Mouse (Mus musculus) gastrocnemius, postnatal 36 days (tissue): ENCODE data around the gene Jchain. TPM values are rescaled to one million over a fixed set of nuclear protein-coding genes. Genes with fewer than 3 reads are reported as not detected.

Experiments used
- DNase-seq, 2 experiments: peaks; one replicate each; pipeline ENCODE4 v3.0.0; 2022
- intact Hi-C: fragments of 180-260 bp; cut with DNase I; formaldehyde crosslinking; loops from one replicate; pipeline ENCODE4 v1.15.1; 2025
- total RNA-seq, 2 experiments: library from RNA; stranded (reverse); gene quantifications; 2 replicates each; pipeline ENCODE4 v1.2.3; 2021

The Jchain gene
- total RNA-seq, 2 experiments from 2014 or later: 0.30 to 0.33 TPM

- intact Hi-C loops: no loop called here
- DNase-seq: no peak
These were observed 13.2 kb upstream of the Jchain start for GRCm38 (mm10) chr5:88540845-88541244.

DNA sequence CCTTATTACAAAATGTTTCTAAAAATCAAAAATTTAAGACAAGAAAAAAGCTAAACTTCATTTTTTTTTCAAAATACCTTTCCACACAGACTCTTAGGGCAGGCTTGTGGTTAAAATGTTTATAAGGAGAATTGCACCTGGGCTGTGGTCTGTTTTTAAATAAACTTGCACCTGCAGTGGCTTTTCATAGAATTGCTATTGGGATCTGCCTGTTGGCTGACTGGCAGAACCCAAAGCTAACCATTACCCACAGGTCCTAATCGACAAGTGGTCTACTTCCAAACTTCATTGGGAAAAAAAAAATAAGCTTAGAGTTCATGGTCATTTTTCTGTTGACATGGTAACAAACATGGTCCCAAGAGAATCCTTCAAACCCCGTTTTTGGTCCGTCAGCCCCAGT lies 7.0 kb upstream of the Jchain start:
- no peak for DNase-seq
- intact Hi-C loops: no loop called here

- DNase-seq: no peak
- intact Hi-C loops: no loop called here
These were observed 3.2 kb upstream of the Jchain start for GRCm38 (mm10) chr5:88530908-88531307.

- no peak for DNase-seq
These were observed 8.5 kb downstream of the Jchain start for GRCm38 (mm10) chr5:88519232-88519631.

DNA sequence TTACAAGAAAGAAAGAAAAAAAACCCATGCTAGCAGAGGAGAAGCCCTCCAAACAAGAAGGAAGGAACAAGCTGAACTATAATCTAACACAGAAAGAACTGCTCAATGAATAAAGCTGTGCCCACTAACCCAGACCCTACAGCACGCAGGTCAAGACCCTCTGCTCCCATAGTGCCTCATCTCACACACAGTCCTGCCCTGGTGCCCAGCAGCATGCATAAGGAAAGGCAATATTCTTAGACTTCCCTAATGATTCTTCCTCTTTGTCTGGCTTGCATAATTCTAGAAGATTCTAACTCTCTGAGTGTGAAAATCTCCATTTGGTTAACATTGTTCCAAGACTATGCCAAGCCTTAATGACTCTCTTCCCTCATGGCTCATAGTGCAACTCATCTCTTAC lies 18.7 kb downstream of the Jchain start:
- intact Hi-C loops: no loop called here
- no peak for DNase-seq

More at GRCm38 (mm10) chr5:88519232-88519631, 8.5 kb downstream of the Jchain start:
- intact Hi-C loops: no loop called here

DNA sequence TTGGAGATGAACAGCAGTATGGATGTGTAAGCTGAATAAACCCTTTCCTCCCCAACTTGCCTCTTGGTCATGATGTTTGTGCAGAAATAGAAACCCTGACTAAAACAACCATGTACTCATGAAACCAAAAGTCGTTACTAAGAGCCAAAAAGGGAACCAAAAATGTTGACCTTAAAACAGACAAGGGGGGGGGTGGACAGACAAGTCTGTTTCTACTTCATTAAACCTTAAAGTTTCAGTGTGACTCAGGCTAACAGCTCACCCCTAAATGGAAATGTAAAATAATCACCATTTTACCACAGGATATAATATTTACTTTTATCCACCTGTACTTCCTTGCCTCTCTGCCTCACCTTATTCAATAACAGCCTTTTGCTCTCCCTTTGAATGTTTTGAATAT lies 19.1 kb downstream of the Jchain start:
- intact Hi-C loops: no loop called here
- no peak for DNase-seq

GRCm38 (mm10) chr5:88499781-88500180 lies 27.9 kb downstream of the Jchain start:
- DNase-seq: no peak
- intact Hi-C loops: no loop called here

- no peak for DNase-seq
- intact Hi-C loops: no loop called here
These were observed 36.6 kb downstream of the Jchain start for GRCm38 (mm10) chr5:88491111-88491510.

DNA sequence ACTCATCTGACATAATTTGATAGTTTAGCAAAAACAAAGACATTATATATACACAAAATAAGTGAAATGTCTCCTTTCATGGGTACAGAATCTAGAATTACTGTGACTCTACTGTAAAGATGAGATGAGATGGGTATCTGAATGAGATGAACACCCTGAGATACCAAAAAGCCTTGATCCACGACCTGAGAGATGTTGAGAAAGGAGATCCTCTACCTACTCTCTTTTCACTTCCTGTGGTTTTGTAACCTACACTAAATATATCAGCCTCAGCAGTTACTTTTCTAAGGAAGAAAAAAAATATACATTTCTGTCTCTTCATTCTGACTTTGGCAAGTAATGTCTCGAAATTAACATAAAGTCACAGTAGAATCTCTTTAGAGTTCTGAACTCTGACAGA lies 38.7 kb downstream of the Jchain start:
- intact Hi-C loops: no loop called here
- no peak for DNase-seq

DNA sequence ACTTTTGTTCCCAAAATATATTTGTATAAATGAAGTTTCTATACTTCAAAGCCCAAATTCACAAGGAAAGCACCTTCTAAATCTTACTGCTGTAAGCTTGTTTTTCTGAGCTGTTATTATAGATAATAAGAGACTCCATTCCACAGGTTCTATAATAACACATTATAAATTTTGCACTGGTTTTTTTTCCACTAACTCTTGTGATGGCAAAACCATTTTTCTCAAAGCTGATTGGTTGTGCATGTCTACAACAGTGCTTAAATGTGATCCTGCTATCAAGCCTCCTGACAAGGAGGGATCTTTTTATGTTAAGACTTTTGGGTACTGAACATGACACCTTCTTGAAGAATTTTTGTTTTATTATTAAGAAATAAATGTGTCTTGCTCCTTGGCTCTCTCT lies 40.0 kb downstream of the Jchain start, which contains the start of gene Enam:
Enam (plus strand) TSS at position 301 of the 400 bp plus-strand sequence.
- no peak for DNase-seq
- intact Hi-C loops: no loop called here

Other genes starting within 250 kb of the Jchain start
- gene Prol1, start 210.6 kb downstream of the Jchain start, total RNA-seq: not detected
- not detected for gene Amtn, start 151.8 kb downstream of the Jchain start, total RNA-seq
- not detected for gene Ambn, start 71.9 kb downstream of the Jchain start, total RNA-seq
- not detected for gene Enam, start 39.9 kb downstream of the Jchain start, total RNA-seq
- 10 to 100 TPM; 20.5 to 23.6 TPM for gene Utp3, start 26.6 kb upstream of the Jchain start, total RNA-seq
- gene Rufy3, start 37.1 kb upstream of the Jchain start, total RNA-seq: 1 to 10 TPM; 6.6 to 6.7 TPM
- 100 to 1,000 TPM; 115 to 129 TPM for gene Grsf1, start 148.3 kb upstream of the Jchain start, total RNA-seq
- 10 to 100 TPM; 20.9 to 21.3 TPM for gene Mob1b, start 193.0 kb upstream of the Jchain start, total RNA-seq
- 1 to 10 TPM; 1.1 to 1.9 TPM for gene Dck, start 237.1 kb upstream of the Jchain start, total RNA-seq